Mouse (Mus musculus) limb, embryonic 14.5 days (tissue): ENCODE measurements around the gene Sycp2. TPM values are rescaled to one million over a fixed set of nuclear protein-coding genes. Genes with fewer than 3 reads are reported as not detected.
A peak's percentile ranks its signal among the peaks of the same experiment; 100 is the strongest.

Experiments used
- ATAC-seq: fragments of 200-750 bp; cut with Nextera tagmentation; 2 replicates; pipeline ENCODE4 v1.8.0; 2017; ENCODE audit warnings: low read depth, moderate number of reproducible peaks, moderate TSS enrichment; ENCODE audit not compliant: low FRiP score
- DNase-seq: peaks from one replicate; pipeline ENCODE4 v3.0.0-alpha.2; 2015; ENCODE audit warnings: low spot score
- H3K27ac ChIP-seq: fragments of 300-500 bp; sonication (generic); replicated peaks from 2 replicates; pipeline ENCODE4 v1.5.1; 2014; ENCODE audit warnings: low read depth, mild to moderate bottlenecking, low read length, moderate library complexity, mixed read lengths
- H3K27me3 ChIP-seq: fragments of 300-500 bp; sonication (generic); 2 replicates; pipeline ENCODE4 v1.6.1; 2014; ENCODE audit warnings: low read length, mixed read lengths; ENCODE audit not compliant: control insufficient read depth, insufficient read depth
- H3K36me3 ChIP-seq: fragments of 300-500 bp; sonication (generic); 2 replicates; pipeline ENCODE4 v1.6.1; 2014; ENCODE audit warnings: mild to moderate bottlenecking, low read length, moderate library complexity, mixed read lengths; ENCODE audit not compliant: control insufficient read depth, insufficient read depth
- H3K4me1 ChIP-seq: fragments of 300-500 bp; sonication (generic); 2 replicates; pipeline ENCODE4 v1.6.1; 2014; ENCODE audit warnings: antibody characterized with exemption, low read length, mixed read lengths; ENCODE audit not compliant: control insufficient read depth, insufficient read depth
- H3K4me2 ChIP-seq: fragments of 300-500 bp; sonication (generic); replicated peaks from 2 replicates; pipeline ENCODE4 v1.6.1; 2014; ENCODE audit warnings: low read depth, mild to moderate bottlenecking, low read length, moderate library complexity; ENCODE audit not compliant: severe bottlenecking
- H3K4me3 ChIP-seq: fragments of 300-500 bp; sonication (generic); replicated peaks from 2 replicates; pipeline ENCODE4 v1.5.1; 2014; ENCODE audit warnings: low read length
- H3K9ac ChIP-seq: fragments of 300-500 bp; sonication (generic); 2 replicates; pipeline ENCODE4 v1.6.1; 2014; ENCODE audit warnings: mild to moderate bottlenecking, low read depth, low read length, moderate library complexity; ENCODE audit not compliant: severe bottlenecking
- H3K9me3 ChIP-seq: fragments of 300-500 bp; sonication (generic); 2 replicates; pipeline ENCODE4 v1.6.1; 2016; ENCODE audit warnings: low read length; ENCODE audit not compliant: control insufficient read depth
- POLR2A ChIP-seq: fragments of 200-500 bp; IDR thresholded peaks from 2 replicates; pipeline ENCODE4 v1.8.0; 2012; ENCODE audit warnings: inconsistent platforms, mild to moderate bottlenecking, moderate library complexity, borderline replicate concordance; ENCODE audit not compliant: insufficient read depth, insufficient read length; ENCODE audit errors: extremely low read depth
- WGBS: fragments of 180-500 bp; shearing (Covaris S2); extraction: QIAGEN DNeasy Blood & Tissue Kit; methylation state at CpG from one replicate; pipeline ENCODE4 v1.1.7; 2014; 5-methylcytosine and 5-hydroxymethylcytosine counted together
- polyA plus RNA-seq, 2 experiments: library from polyadenylated mRNA; depleted of rRNA in 1 of 2; stranded (reverse) in 1 of 2; unstranded in 1 of 2; fragments of >200 nt; fragmentation: Nextera tagmentation in 1 of 2; extraction: Ambion mirVana in 1 of 2; gene quantifications; 2 replicates each; pipeline versions ENCODE4 v1.2.1 to v1.2.3; 2012 to 2014

The Sycp2 gene
- polyA plus RNA-seq, 2 experiments: 0.19 to 0.26 TPM

DNA sequence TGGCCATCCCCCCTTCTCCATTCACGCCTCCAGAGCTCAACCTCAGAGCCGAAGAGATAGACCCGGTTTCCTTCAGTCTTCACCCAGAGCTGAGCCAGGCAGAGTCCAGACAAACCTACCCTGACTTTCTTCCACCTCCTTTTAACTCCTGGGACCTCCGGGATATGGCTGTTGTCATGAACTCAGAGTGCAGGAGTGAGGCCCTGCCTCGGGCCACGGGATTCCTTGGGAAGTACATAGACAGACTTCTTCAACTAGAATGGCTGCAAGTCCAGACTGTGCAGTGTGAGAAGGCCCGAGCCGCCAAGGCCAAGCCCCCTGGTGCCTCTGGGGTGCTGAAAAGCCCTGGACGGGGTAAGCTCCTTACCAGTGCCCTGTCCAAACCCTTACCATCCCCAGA lies 13.1 kb upstream of the Sycp2 start:
- Histone ChIP-seq H3K4me3 (no peak overlapping the region), H3K4me1 (peaks cover 9% of the 10 kb centered on the region; the same call in 1 of the 2 replicates), H3K9me3 (no peaks in the 10 kb centered on the region), H3K36me3 (peaks cover 6% of the 10 kb centered on the region; the same call in 1 of the 2 replicates), H3K9ac (no peak overlapping the region), H3K27me3 (no peaks in the 10 kb centered on the region), H3K4me2 (no peak overlapping the region), H3K27ac (no peak overlapping the region)
- 83% methylated on average over 9 of the region's 9 CpGs for WGBS
- no peak for TF ChIP-seq POLR2A
- DNase-seq (no peak), ATAC-seq (no peak)

DNA sequence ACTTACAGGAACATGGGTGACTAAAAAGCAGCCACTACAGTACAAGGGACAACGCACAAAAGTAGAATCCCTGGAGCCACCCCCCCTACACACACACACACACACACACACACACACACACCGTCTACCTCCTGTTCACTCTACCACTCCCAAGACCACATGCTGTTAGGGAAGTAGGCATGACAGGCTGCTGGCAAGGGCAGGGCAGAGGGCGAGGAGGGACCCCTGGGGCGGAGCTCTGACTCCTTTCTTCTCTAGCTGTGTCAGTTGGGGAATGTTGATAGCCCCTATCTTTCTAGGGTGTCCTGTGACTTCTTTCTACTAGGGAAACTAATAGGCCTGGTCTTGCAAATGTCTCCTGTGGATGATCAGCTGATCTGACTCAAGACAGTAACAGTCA lies 9.5 kb upstream of the Sycp2 start:
- ATAC-seq (no peak), DNase-seq (no peak)
- Histone ChIP-seq H3K36me3 (peaks cover 6% of the 10 kb centered on the region; the same call in 1 of the 2 replicates), H3K9me3 (no peaks in the 10 kb centered on the region), H3K9ac (no peak overlapping the region), H3K4me2 (no peak overlapping the region), H3K4me3 (no peak overlapping the region), H3K4me1 (peaks cover 12% of the 10 kb centered on the region), H3K27me3 (peaks cover 19% of the 10 kb centered on the region), H3K27ac (no peak overlapping the region)
- WGBS: 66% methylated on average over 4 of the region's 4 CpGs
- TF ChIP-seq POLR2A: no peak

DNA sequence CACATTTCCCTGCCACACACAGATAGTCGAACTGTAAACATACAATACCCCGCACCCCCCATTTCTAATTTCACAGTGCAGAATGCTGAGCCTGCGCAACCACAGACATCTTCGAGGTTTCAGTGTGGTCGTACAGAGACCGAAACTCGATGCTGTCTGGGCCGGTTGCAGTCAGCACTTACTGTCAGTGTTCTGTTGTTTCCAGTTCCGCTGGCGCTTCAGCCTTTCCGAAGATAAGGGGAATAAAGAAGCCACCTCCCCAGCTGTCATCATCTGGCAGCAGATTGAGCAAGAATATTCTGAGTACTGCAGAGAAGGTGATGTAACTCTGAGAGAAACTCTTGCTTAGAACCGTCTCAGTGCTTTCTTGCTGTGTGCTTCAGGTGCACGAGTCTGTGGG lies 8.9 kb upstream of the Sycp2 start:
- H3K27ac ChIP-seq: no peak overlapping the region
- no peak overlapping the region for H3K4me3 ChIP-seq
- H3K9ac ChIP-seq: no peak overlapping the region
- ATAC-seq (no peak), DNase-seq (no peak)
- H3K27me3 ChIP-seq: peaks cover 19% of the 10 kb centered on the region
- H3K9me3 ChIP-seq: no peaks in the 10 kb centered on the region
- TF ChIP-seq POLR2A: no peak
- 66% methylated on average over 13 of the region's 13 CpGs for WGBS
- H3K36me3 ChIP-seq: peaks cover 6% of the 10 kb centered on the region; the same call in 1 of the 2 replicates
- peaks cover 12% of the 10 kb centered on the region for H3K4me1 ChIP-seq
- H3K4me2 ChIP-seq: no peak overlapping the region

GRCm38 (mm10) chr2:178415150-178415448 lies 7.6 kb upstream of the Sycp2 start:
- peak overlapping the region; percentile 59 for H3K9ac ChIP-seq
- ATAC-seq (no peak), DNase-seq (no peak)
- peaks cover 12% of the 10 kb centered on the region for H3K4me1 ChIP-seq
- WGBS: 41% methylated on average over 3 of the region's 3 CpGs
- no peaks in the 10 kb centered on the region for H3K9me3 ChIP-seq
- H3K36me3 ChIP-seq: peaks cover 6% of the 10 kb centered on the region; the same call in 1 of the 2 replicates
- no peak overlapping the region for H3K27ac ChIP-seq
- peak overlapping the region; percentile 99 for H3K4me2 ChIP-seq
- peaks cover 19% of the 10 kb centered on the region for H3K27me3 ChIP-seq
- peak overlapping the region; percentile 62 for H3K4me3 ChIP-seq
- TF ChIP-seq POLR2A: no peak

GRCm38 (mm10) chr2:178414261-178415149 lies 7.0 kb upstream of the Sycp2 start, which contains the start of the genes Ppp1r3d and Fam217b:
TSS of gene Ppp1r3d (minus strand) at chr2:178414472.
TSS of gene Fam217b (plus strand) at chr2:178414524.
- Histone ChIP-seq H3K9me3 (no peaks in the 10 kb centered on the region), H3K27me3 (peaks cover 19% of the 10 kb centered on the region), H3K4me1 (peaks cover 12% of the 10 kb centered on the region), H3K4me2 (peak within 1 kb of the TSS; percentile 99), H3K27ac (peak within 1 kb of the TSS; percentile 48; the same call in 1 of the 2 replicates), H3K4me3 (peak within 1 kb of the TSS; percentile 62), H3K36me3 (peaks cover 6% of the 10 kb centered on the region; the same call in 1 of the 2 replicates), H3K9ac (peak within 1 kb of the TSS; percentile 59)
- TF ChIP-seq POLR2A: no peak
- under 1% methylated on average over 30 of the region's 74 CpGs for WGBS
- ATAC-seq: peak; percentile 77
- DNase-seq: peak; percentile 44
